Mouse (Mus musculus): ENCODE measurements at regions not wholly inside any gene's neighbourhood (a gene's known extent, or its start where the extent isn't known, plus 50 kb on each side); places are given as distances from the start of the nearest gene placed in this dataset.

- Histone ChIP-seq H3K79me2 (replicated peaks; ENCODE audit: control insufficient read depth, extremely low read depth, insufficient read depth, poor library complexity, severe bottlenecking) (no peaks in the 10 kb centered on the region), H3K4me1 (ENCODE audit: control insufficient read depth in 1 of 2, insufficient read depth in 2 of 2) (peaks cover 0 to 8% of the 10 kb centered on the region in 2 experiments; a peak in 2 of 4 replicates), H3K9ac (ENCODE audit: insufficient read depth, low read depth) (no peak overlapping the region), H3K27me3 (replicated peaks) (peaks cover 10% of the 10 kb centered on the region), H3K4me2 (ENCODE audit: insufficient read depth, low read depth, poor library complexity, severe bottlenecking) (no peak overlapping the region), H3K4me3 (replicated peaks in 1 of 3; ENCODE audit: low read depth in 2 of 3, low read length in 2 of 3, poor library complexity in 1 of 3) (no peak overlapping the region), H3K36me3 (replicated peaks in 1 of 2; ENCODE audit: control insufficient read depth in 1 of 2, insufficient read depth in 1 of 2, low read length in 1 of 2) (no peaks in the 10 kb centered on the region), H3K9me3 (replicated peaks; ENCODE audit: low read length) (no peaks in the 10 kb centered on the region), H3K27ac (ENCODE audit: insufficient read depth, low read depth) (no peak overlapping the region)
- in situ Hi-C loops (cut with MboI; ENCODE audit: low pct_ligation_motif_present, low pct_unique_long_range_greater_than_20kb, low sequenced_read_pairs) (no loop called here), dilution Hi-C loops (cut with MboI; ENCODE audit: extremely low pct_ligation_motif_present, extremely low pct_unique_long_range_greater_than_20kb, low sequenced_read_pairs) (no loop called here)
- TF ChIP-seq E2F4 (IDR thresholded peaks at IDR 0.05; ENCODE audit: insufficient replicate concordance, low read depth, low read length) (no peak), NELFE (IDR thresholded peaks at IDR 0.05; ENCODE audit: low read depth, low read length) (no peak), MAX (IDR thresholded peaks at IDR 0.05; ENCODE audit: low read length) (no peak), ETS1 (conservative IDR thresholded peaks at IDR 0.05; ENCODE audit: low read depth, low read length) (no peak), MYC (IDR thresholded peaks at IDR 0.05; ENCODE audit: low read depth, low read length) (no peak), ZMIZ1 (IDR thresholded peaks at IDR 0.05; ENCODE audit: low read depth, low read length) (no peak), JUN (IDR thresholded peaks at IDR 0.05; ENCODE audit: insufficient read depth, low read depth, low read length) (no peak), USF1 (IDR thresholded peaks at IDR 0.05; ENCODE audit: low read depth, low read length) (no peak), TCF12 (IDR thresholded peaks at IDR 0.05; ENCODE audit: low read depth, low read length) (no peak), BHLHE40 (IDR thresholded peaks at IDR 0.05; ENCODE audit: low read depth, low read length) (no peak), RAD21 (IDR thresholded peaks at IDR 0.05; ENCODE audit: low read depth, low read length) (no peak), GABPA (IDR thresholded peaks at IDR 0.05; ENCODE audit: insufficient replicate concordance, low read depth, low read length) (no peak), ELF1 (IDR thresholded peaks at IDR 0.05; ENCODE audit: low read depth, low read length) (no peak), CHD2 (IDR thresholded peaks at IDR 0.05; ENCODE audit: low read length) (no peak), JUND (conservative IDR thresholded peaks at IDR 0.05; ENCODE audit: low read depth, low read length) (no peak), MAFK (IDR thresholded peaks at IDR 0.05; ENCODE audit: insufficient replicate concordance, low read length) (no peak), MAZ (IDR thresholded peaks at IDR 0.05; ENCODE audit: low read depth, low read length) (no peak), HCFC1 (IDR thresholded peaks at IDR 0.05; ENCODE audit: low read depth, low read length) (no peak), POLR2A (IDR thresholded peaks at IDR 0.05; ENCODE audit: low read depth, low read length) (no peak), KAT2A (IDR thresholded peaks at IDR 0.05; ENCODE audit: insufficient replicate concordance, low read length) (no peak)
- no peak for DNase-seq (ENCODE audit: extremely low read depth)
Observed at GRCm38 (mm10) chr14:48853479-48854187, 180.0 kb upstream of the Otx2 start.

- no peaks in the 10 kb centered on the region for H3K36me3 ChIP-seq (replicated peaks in 1 of 2; ENCODE audit: control insufficient read depth in 1 of 2, insufficient read depth in 1 of 2, low read length in 1 of 2)
Observed at GRCm38 (mm10) chr14:48852787-48853186, 179.2 kb upstream of the Otx2 start.

More at GRCm38 (mm10) chr14:48852787-48853186, 179.2 kb upstream of the Otx2 start:
- in situ Hi-C loops (cut with MboI; ENCODE audit: low pct_ligation_motif_present, low pct_unique_long_range_greater_than_20kb, low sequenced_read_pairs) = no loop called here
- no peaks in the 10 kb centered on the region for H3K9me3 ChIP-seq (replicated peaks; ENCODE audit: low read length)
- H3K27ac ChIP-seq (ENCODE audit: insufficient read depth, low read depth) = no peak overlapping the region
- H3K9ac ChIP-seq (ENCODE audit: insufficient read depth, low read depth) = no peak overlapping the region
- peaks cover 10% of the 10 kb centered on the region for H3K27me3 ChIP-seq (replicated peaks)
- dilution Hi-C loops (cut with MboI; ENCODE audit: extremely low pct_ligation_motif_present, extremely low pct_unique_long_range_greater_than_20kb, low sequenced_read_pairs) = no loop called here
- H3K4me1 ChIP-seq (ENCODE audit: control insufficient read depth in 1 of 2, insufficient read depth in 2 of 2) = peaks cover 0 to 8% of the 10 kb centered on the region in 2 experiments; a peak in 2 of 4 replicates
- H3K4me3 ChIP-seq (replicated peaks in 1 of 3; ENCODE audit: low read depth in 2 of 3, low read length in 2 of 3, poor library complexity in 1 of 3) = no peak overlapping the region
- no peaks in the 10 kb centered on the region for H3K79me2 ChIP-seq (replicated peaks; ENCODE audit: control insufficient read depth, extremely low read depth, insufficient read depth, poor library complexity, severe bottlenecking)
- peak; percentile 46; the same call in 1 of the 2 replicates for TF ChIP-seq ETS1 (conservative IDR thresholded peaks at IDR 0.05; ENCODE audit: low read depth, low read length)
- peak; percentile 89 for TF ChIP-seq EP300 (IDR thresholded peaks at IDR 0.05; ENCODE audit: low read length)
- peak; percentile 86 for TF ChIP-seq IRF4 (IDR thresholded peaks at IDR 0.05; ENCODE audit: low read depth, low read length)
- no peak for TF ChIP-seq MYC (IDR thresholded peaks at IDR 0.05; ENCODE audit: low read depth, low read length)
- no peak for TF ChIP-seq USF1 (IDR thresholded peaks at IDR 0.05; ENCODE audit: low read depth, low read length)
- peak; percentile 46 for TF ChIP-seq BHLHE40 (IDR thresholded peaks at IDR 0.05; ENCODE audit: low read depth, low read length)
- TF ChIP-seq ZNF384 (IDR thresholded peaks at IDR 0.05; ENCODE audit: low read depth, low read length) = peak; percentile 83
- TF ChIP-seq RCOR1 (conservative IDR thresholded peaks at IDR 0.05; ENCODE audit: low read depth, low read length) = peak; percentile 50; the same call in 1 of the 2 replicates
- H3K4me2 ChIP-seq (ENCODE audit: insufficient read depth, low read depth, poor library complexity, severe bottlenecking) = peak overlapping the region; percentile 29
- DNase-seq (ENCODE audit: extremely low read depth) = peak; percentile 47
